Mouse (Mus musculus): ENCODE measurements around the gene Tmem128.

DNA sequence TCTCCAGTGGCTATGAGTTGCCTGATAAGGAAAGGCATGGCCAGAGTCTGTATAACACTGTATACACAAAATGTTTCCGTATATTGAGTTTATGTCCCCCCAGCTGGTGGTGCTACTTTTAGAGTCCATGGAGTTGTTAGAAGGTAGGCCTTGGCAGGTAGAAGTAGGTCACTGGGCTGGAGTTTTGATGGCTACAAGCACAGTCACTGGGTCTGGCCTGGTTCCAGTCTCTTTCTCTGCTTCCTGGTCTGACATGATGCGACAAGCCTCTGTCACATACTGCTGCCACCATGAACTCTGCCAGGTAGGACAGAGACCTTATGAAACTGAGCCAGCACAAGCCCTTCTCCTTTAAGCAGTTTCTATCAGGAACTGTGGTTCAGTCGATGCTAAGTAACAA is 28.5 kb downstream of the Tmem128 start:
- no peak for TF ChIP-seq CTCF (IDR thresholded peaks at IDR 0.05; ENCODE audit: control insufficient read depth, insufficient read depth, low read length)
- TF ChIP-seq POLR2A (IDR thresholded peaks at IDR 0.05; ENCODE audit: borderline replicate concordance, control insufficient read depth, low read depth, low read length), result no peak
